Mouse (Mus musculus): ENCODE results near the gene Acap3.

- no peak for TF ChIP-seq CTCF (IDR thresholded peaks at IDR 0.05; ENCODE audit: extremely low read depth, insufficient read depth, insufficient read length, insufficient replicate concordance)
- no peak for TF ChIP-seq POLR2A (IDR thresholded peaks at IDR 0.05; ENCODE audit: low read depth, low read length)
Observed at GRCm38 (mm10) chr4:155854991-155855390, 36.6 kb upstream of the Acap3 start.
